In genomic region chr1:138689234-138689633, GRCm38 (mm10) we compare ENCODE assay signal across 22 mouse cellular contexts.
"Had no signal": no experiment of that assay in that cellular context is flagged by ENCODE, and none has a peak within 500 bp of the region (broad histone marks: within the 10 kb centered on the region; RNA-seq: fewer than 3 reads in every experiment).

No protein-coding gene starts in this region.

- H3K4me2 ChIP-seq: liver, embryonic 11.5 days; liver, embryonic 13.5 days; liver, embryonic 15.5 days; lung, embryonic 14.5 days; midbrain, embryonic 11.5 days; midbrain, embryonic 13.5 days; midbrain, embryonic 15.5 days; neural tube, embryonic 13.5 days; neural tube, embryonic 15.5 days had no signal

- H3K9me3 ChIP-seq: liver, embryonic 13.5 days; liver, embryonic 15.5 days; midbrain, embryonic 13.5 days; midbrain, embryonic 15.5 days; neural tube, embryonic 13.5 days; neural tube, embryonic 15.5 days had no signal

- H3K9ac ChIP-seq: liver, embryonic 13.5 days; liver, embryonic 15.5 days; liver, postnatal 0 days; lung, embryonic 14.5 days; midbrain, embryonic 13.5 days; midbrain, embryonic 15.5 days; neural tube, embryonic 13.5 days; neural tube, embryonic 15.5 days had no signal

- H3K27ac ChIP-seq: liver, embryonic 13.5 days; liver, embryonic 15.5 days; macrophage; midbrain, embryonic 13.5 days; midbrain, embryonic 15.5 days; neural tube, embryonic 13.5 days; neural tube, embryonic 15.5 days had no signal

- H3K4me1 ChIP-seq: liver, embryonic 13.5 days; liver, embryonic 15.5 days; megakaryocyte, embryonic 14.5 days; midbrain, embryonic 13.5 days; midbrain, embryonic 15.5 days; neural tube, embryonic 13.5 days; neural tube, embryonic 15.5 days had no signal

- ATAC-seq: liver, postnatal 0 days; midbrain, embryonic 13.5 days; midbrain, embryonic 15.5 days had no signal

- DNase-seq: liver, embryonic 13.5 days; liver, postnatal 0 days; lung, embryonic 14.5 days; lung, postnatal 10 days; retina, postnatal 1 day; right cerebral cortex, adult 18-20 months; right cerebral cortex, postnatal 25 days; right cerebral cortex, postnatal 4 days; spleen, adult 18-20 months; thymus, adult 2 months; thymus, postnatal 25 days; thymus, postnatal 4 days had no signal

- H3K4me3 ChIP-seq: liver, embryonic 13.5 days; liver, embryonic 15.5 days; megakaryocyte, embryonic 14.5 days; midbrain, embryonic 13.5 days; midbrain, embryonic 15.5 days; myocyte; neural tube, embryonic 13.5 days; neural tube, embryonic 15.5 days had no signal

- H3K36me3 ChIP-seq: liver, embryonic 13.5 days; liver, embryonic 15.5 days; midbrain, embryonic 13.5 days; midbrain, embryonic 15.5 days; neural tube, embryonic 13.5 days; neural tube, embryonic 15.5 days had no signal

- H3K27me3 ChIP-seq: liver, embryonic 13.5 days; liver, embryonic 15.5 days; megakaryocyte, embryonic 14.5 days; midbrain, embryonic 13.5 days; midbrain, embryonic 15.5 days; neural tube, embryonic 13.5 days; neural tube, embryonic 15.5 days had no signal
